Mouse (Mus musculus): ENCODE measurements around the gene Cbx1.
"Not testable (repeated sequence)": the region's sequence is repeated elsewhere in the genome, so short reads cannot be mapped to it uniquely, and the experiment has no call there.

Cbx1 gene

GRCm38 (mm10) chr11:96837298-96837697 lies 48.4 kb downstream of the Cbx1 start:
- no peak for DNase-seq (ENCODE audit: low read depth, low spot score)

- no peak for DNase-seq (ENCODE audit: low read depth, low spot score)
Observed at GRCm38 (mm10) chr11:96838341-96838740, 49.4 kb downstream of the Cbx1 start.

GRCm38 (mm10) chr11:96839428-96839827 lies 50.5 kb downstream of the Cbx1 start:
- DNase-seq (ENCODE audit: low read depth, low spot score): no peak

- no peak for DNase-seq (ENCODE audit: low read depth, low spot score)
Observed at GRCm38 (mm10) chr11:96839877-96840276, 51.0 kb downstream of the Cbx1 start.

GRCm38 (mm10) chr11:96840290-96840689 lies 51.4 kb downstream of the Cbx1 start:
- no peak for DNase-seq (ENCODE audit: low read depth, low spot score)

GRCm38 (mm10) chr11:96843627-96844026 lies 54.7 kb downstream of the Cbx1 start:
- no peak for DNase-seq (ENCODE audit: low read depth, low spot score)

- DNase-seq (ENCODE audit: low read depth, low spot score): no peak
Observed at GRCm38 (mm10) chr11:96847240-96847639, 58.3 kb downstream of the Cbx1 start.

GRCm38 (mm10) chr11:96848694-96849093 lies 59.8 kb downstream of the Cbx1 start:
- DNase-seq (ENCODE audit: low read depth, low spot score): no peak

GRCm38 (mm10) chr11:96849145-96849544 lies 60.2 kb downstream of the Cbx1 start:
- DNase-seq (ENCODE audit: low read depth, low spot score): not testable (repeated sequence)

GRCm38 (mm10) chr11:96849681-96850467 lies 60.9 kb downstream of the Cbx1 start, which contains the start of gene Copz2:
Gene Copz2, plus strand, starts transcription at chr11:96849870.
- no peak for DNase-seq (ENCODE audit: low read depth, low spot score)

- DNase-seq (ENCODE audit: low read depth, low spot score): no peak
Observed at GRCm38 (mm10) chr11:96857446-96857845, 68.5 kb downstream of the Cbx1 start.
